Mouse (Mus musculus): ENCODE measurements around the gene Uck2.

Gene Uck2

DNA sequence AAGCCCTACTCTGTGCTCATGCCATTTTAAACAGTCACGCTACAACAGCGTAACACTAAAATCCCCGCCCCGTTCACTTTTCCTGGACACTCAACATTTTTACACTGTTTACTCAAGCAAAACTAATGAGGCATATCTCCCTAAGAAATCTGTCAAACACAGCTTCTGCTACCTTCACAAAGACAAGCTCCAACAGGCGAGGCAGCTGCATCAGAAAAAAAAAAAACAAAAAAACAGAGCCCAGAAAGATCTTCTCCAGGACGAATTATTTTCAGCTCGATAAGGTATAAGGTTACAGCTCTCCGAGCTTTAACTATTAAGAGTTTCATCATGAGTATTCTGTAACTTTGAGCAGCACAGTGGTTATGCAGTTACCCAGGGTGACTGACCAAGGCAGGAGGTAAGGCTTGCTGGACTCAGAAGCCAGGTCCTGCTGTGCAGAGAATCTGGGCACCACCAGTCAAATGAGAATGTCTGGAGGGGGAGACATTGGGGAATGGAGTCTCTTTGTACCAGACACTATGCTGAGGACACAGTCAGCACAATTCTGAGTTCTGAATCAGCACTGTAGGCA, 79.9 kb downstream of the Uck2 start:
- DNase-seq = no peak

DNA sequence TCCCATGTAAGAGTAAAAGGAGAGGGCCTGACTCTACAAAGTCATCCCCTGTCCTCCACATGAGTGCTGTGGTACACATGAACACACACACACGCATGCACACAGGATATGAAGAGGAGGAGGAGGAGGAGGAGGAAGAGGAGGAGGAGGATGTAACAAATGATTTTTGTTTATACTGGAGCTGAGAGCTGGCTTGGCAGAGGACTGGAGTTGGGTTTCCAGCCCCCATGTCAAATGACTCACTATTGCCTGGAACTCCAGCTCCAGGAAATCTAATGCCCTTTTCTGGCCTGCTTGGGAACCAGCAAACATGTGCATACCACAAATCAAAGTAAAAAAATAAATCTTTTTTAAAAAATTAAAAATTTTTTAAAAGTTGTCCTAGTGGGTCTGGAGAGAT, 80.7 kb downstream of the Uck2 start:
- no peak for DNase-seq

- no peak for DNase-seq
Observed at GRCm38 (mm10) chr1:167194766-167195165, 90.4 kb downstream of the Uck2 start.

GRCm38 (mm10) chr1:167187791-167188190, 97.3 kb downstream of the Uck2 start:
- no peak for DNase-seq

DNA sequence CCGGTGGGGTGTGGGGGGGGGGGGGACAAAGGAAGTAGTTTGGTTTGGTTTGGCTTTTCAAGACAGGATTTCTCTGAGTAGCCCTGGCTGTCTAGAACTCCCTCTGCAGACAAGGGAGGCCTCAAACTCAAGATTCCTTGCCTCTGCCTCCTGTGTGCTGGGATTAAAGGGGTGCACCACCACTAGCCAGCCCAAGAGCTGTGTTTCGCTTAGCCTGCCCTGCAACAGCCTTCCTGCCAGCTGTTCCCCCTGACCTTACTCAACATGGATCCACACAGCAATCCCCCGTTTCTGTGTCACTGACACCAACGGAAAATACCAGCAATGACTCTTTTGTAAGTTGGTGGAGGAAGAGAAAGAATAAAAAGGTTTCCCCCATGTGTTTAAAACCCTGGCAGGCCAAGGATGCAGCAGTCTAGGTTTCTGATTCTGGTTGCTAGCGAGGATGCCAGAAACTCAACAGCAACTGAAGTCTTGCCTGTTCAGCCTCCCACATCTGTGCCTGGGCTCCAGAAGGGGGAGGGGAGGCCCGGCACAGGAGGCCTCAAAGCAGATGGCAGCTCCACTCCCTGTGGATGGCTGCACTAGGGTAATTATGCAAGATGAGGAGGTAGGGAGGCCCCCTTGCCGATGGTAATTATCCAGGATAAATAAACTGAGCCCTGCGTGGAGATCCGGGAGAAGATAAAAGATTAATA, 103.1 kb downstream of the Uck2 start:
- no peak for DNase-seq

Data from thymus, postnatal 36 days (tissue).